Mouse (Mus musculus): ENCODE measurements around the gene Zfand3. TPM values are rescaled to one million over a fixed set of nuclear protein-coding genes. Genes with fewer than 3 reads are reported as not detected.

Zfand3 gene
- total RNA-seq, 2 experiments from 2014 or later, result 140 to 145 TPM

DNA sequence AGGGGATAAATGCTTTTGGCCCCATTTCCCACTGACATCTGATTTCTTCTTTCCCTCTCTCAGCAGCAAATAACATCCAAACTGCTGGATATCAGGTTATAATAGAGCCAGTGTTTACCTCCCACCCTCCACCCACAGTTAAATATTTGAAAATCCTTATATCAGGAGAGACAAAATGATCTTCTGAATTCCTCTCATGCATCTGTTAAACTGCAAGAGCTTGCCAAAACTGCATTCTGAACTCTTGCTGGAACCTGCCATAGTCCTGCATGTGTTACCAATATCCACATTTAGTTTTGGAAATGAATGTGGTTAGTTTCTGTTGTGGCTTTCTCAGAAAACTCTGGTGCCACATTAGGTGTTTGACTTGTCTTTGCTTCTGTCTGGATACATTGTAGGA, 97.3 kb downstream of the Zfand3 start:
- DNase-seq (ENCODE audit: low spot score in 2 of 2), result no peak

DNA sequence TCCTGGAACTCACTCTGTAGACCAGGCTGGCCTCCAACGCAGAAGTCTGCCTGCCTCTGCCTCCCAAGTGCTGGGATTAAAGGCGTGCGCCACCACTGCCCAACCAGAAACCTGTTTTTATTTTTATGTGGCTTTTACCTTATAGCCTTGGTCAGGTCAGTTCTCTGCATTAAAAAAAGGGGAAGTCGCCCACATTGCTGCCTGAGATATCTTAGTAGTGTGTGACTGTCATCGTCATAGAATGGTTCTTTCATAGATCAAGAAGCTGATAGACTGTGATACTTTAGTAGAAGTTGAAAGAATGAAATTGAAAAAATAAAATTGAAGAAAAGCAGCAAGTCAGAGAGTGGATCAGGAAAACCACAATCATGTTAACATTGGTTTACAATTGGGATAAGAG, 98.5 kb downstream of the Zfand3 start:
- no peak for DNase-seq (ENCODE audit: low spot score in 2 of 2)

DNA sequence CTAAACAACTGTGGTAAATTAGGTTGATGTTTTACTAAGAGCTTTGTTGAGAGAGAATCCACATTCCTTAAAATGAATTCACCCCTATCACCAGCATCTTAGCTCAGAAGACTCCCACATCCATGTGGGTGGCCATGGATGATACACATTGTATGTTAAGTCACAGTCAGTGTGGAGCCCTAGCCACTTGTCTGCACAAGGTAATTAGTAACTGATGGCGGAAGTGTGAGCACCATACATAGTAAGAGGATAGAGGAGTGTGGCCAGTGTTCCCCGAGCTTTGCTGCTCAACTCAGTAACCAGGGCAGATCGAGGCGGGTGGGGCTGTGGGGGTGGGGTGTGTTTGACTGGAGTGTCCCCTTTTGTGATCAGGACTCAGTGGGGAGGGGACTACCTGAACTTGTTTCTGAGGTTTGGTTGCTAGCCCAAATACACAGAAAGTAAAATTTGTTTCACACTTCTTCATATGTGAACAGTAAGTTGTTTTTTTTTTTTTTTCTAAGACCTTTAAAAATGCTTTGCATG, 99.2 kb downstream of the Zfand3 start:
- DNase-seq (ENCODE audit: low spot score in 2 of 2), result no peak

DNA sequence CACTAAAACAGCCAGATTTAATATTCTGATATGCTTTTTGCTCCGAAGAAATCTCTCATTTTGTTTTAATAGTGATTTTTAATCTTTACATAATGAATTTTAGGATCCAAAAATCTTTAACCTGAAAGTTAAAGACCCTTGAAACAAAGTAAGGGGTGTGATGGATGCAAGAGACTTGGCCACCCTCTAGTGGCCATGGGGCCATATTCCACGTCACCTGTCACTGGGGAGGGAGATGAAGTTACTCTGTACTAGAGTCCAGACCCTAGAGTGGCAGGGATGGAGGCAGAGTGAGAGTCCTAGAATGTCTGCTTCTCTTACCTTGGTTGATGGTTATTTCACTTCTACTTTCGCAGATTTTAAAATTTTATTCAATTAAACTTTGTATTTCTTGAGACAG, 100.8 kb downstream of the Zfand3 start:
- no peak for DNase-seq (ENCODE audit: low spot score in 2 of 2)

DNA sequence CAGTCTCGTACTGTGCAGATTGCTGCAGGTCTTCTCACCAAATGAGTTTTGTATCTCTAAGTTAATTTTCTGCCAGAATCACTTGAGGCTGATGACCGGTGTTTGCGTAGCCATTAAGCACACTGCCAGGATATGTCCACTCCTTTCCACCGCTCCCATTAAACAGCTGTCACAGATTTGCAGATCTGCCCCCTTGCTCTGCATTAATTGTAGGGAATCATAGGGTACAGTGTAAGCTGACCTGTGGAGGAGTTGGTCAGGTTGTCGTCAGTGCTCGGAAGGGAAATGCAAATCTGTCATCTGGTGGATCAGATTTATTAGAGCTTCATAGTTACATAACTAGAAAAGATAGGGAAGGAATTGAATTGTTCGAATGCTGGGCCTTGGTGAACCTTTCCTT, 106.1 kb downstream of the Zfand3 start:
- no peak for DNase-seq (ENCODE audit: low spot score in 2 of 2)

DNA sequence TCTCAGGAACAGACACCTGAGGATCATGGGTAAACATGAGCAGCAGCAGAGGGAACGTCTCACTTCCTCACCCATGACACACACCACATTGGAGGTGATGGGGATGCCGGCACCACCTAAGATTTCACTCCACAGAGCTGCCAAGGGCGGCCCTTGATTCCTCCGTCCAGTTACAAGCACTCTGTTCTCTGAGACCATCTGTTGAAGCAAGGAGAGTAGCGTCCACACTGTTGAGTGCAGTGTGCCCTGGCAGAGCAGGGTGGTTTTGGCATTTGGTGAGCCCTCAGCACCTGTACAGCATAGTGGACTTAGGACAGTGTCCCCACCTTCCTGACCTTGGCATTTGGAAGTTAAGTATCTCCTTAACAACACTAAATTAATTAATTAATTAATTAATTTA, 107.0 kb downstream of the Zfand3 start:
- no peak for DNase-seq (ENCODE audit: low spot score in 2 of 2)

DNA sequence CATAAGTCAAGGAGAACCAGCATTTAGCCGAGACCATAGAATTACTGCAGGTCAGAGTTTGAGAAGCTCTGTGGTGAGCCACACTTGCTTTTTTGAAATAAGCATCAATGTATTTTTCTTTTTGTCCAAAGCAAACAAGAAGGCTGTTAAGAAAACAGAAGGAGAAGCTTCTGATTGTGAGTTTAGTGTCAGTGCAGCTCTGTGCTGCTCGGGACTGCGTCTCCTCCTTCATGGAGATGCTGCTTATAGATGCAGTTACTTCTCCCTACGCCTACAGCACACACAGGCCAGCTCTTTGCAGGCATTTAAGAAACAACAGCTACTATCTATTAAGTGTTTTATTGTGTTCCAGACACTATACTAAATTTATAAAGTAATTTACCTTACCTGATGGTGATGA, 107.5 kb downstream of the Zfand3 start:
- no peak for DNase-seq (ENCODE audit: low spot score in 2 of 2)

DNA sequence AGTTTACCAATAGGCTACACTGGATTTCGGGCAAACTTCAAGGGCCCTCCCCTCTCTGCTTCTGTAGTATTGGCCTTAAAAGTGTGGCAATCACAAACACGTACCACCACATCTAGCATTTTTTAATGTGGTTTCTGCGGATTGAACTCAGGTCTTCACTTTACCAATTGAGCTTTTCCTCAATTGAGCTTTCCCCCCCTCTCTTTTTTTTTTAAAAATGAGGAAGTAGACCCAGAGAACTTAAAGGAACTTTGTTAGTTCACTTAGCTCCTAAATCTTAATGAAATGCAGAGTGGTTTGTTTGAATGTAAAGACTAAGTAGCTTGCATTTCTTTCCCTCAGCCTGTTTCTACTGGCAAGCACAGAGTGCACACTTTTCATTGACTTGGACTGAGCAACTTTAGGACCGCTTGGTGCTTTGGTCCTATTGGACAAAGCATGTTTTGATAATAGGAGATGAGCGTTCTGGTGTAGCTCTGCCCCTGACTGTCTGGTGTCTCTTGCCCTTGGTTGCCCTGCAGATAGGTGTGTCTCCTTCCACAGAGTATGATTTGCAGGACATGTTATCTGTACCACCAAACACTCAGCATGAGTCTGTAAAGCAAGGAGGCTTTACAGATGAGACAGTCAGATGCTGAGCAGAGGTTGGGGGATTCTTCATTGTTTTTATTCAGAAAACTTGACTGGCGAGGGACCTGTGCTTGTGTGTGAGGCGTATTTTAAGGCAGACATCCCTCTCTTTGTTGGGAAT, 108.2 kb downstream of the Zfand3 start:
- no peak for DNase-seq (ENCODE audit: low spot score in 2 of 2)

DNA sequence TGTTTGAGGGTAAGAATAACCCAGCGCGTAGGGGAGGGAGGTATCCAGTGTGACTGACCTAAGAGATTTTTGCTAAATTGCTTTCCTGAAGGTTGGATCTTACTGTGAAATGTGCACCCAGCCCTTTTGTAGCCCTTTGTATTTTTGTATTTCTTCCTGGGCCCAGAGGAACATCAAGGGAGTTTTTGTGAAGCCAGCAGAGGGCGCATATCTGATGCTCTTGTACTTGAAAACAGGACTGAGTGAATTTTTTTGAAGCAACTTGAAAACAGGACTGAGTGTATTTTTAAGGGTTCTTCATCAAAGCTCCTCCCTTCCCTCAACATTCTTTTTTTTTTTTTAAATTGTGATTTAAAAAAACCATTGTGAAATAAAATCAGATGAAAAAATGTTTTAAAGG, 110.2 kb downstream of the Zfand3 start:
- no peak for DNase-seq (ENCODE audit: low spot score in 2 of 2)

DNA sequence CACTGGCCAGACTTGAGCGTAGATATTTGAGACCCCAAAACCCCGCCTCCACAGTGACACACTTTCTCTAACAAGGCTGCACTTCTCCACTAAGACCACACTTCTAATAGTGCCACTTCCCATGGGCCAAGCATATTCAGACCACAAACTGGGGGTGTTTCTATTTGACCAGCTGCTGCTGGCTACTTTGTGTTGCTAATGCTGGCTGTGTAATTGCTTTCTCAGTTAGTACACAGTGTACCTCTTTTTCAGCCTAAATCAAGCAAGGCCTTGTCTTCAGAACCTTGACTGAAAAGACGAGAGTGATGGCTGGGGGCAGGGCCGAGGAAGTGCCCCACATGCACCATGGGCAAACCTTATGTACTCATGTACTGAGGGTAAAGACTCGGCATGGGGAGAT, 111.7 kb downstream of the Zfand3 start:
- no peak for DNase-seq (ENCODE audit: low spot score in 2 of 2)

DNA sequence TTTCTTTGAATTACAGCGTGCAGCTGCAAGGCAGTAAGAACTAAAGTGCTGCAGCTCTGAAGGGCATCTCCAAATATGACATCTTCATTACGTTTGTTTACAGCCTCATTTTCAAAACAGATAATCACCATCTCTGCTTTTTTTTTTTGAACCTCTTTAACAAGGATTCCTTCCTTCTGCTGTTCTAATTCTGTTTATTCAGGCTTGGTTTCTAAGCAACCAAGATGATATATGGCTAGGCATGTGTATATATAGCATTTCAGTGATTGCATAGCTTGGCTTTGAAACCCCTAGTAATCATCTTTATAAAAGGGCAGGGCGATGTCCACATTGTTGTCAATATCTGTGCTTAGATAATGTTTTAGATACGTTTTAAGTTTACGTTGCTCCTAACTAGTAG, 113.5 kb downstream of the Zfand3 start:
- DNase-seq (ENCODE audit: low spot score in 2 of 2), result no peak

DNA sequence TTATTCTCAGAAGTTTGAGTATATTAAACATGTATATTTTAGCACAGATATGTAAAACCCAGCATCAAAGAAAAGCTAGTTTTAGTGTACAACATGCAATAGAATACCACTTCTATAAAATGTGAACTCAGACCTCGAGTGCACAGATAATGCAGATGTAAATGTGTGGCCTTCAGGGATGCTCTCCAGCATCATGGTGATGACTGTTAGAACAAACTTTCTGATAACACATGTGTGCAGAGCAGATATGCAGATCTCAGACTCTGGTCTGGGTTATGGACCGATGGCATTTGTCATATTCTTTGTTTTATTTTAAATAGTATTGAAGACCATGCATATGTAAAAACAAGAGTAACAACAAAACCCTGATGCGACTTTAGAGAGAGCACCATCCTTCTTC, 117.7 kb downstream of the Zfand3 start:
- no peak for DNase-seq (ENCODE audit: low spot score in 2 of 2)

DNA sequence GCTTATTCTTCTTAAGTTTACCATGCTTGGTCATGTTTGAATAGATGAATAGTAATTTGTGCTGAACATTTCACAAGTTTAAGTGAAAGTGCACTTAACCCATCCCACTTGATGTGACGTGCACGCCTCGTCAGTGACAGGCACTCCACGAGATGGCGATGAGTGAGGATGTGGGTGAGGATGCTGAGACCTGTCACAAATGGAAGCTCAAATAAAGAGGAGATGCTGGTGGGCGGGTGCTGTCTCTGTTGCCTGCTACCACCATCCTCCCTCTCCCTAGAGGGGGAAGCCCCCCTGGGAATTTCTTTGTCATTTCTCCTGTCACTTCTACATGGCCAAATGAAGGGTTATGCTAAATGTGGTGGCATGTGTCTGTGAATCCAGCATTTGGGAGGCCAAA, 123.9 kb downstream of the Zfand3 start:
- no peak for DNase-seq (ENCODE audit: low spot score in 2 of 2)

DNA sequence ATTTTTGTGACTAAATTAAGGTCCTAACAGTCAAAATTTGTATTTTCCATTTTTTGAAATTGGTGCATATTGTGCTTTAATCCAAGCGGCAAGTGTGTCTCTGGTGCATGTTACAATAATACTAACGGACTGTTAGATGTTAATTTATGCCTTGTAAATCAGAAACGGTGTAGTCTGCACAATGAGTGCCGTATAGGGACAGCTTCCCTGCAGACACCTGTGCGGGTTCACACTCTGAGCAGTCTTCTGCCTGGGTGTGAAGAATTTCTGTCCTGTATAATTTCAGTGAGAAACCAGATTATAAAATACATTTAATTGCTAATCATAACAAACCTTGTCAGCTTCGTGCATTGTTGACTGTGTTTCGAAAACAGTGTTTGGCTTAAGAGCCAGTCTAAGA, 124.7 kb downstream of the Zfand3 start:
- DNase-seq (ENCODE audit: low spot score in 2 of 2), result no peak

DNA sequence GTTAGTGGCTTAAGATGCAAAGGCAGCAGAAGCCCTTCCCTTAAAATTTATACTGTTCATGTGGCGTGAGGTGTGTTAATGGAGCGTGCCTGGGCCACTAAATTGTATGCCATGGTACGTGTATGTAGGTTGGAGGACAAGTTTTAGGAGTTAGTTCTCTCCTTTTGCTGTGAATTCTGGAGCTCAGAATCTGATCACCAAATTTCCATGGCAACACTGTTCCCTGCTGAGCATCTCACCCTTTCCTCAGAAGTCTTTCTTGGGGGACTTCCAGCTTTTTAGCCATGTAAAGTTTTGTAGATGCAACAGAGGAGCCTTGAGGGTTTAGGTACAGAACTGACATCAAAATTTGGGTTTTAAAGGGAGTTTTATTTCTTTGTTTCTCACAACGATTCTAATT, 125.8 kb downstream of the Zfand3 start:
- DNase-seq (ENCODE audit: low spot score in 2 of 2), result no peak

DNA sequence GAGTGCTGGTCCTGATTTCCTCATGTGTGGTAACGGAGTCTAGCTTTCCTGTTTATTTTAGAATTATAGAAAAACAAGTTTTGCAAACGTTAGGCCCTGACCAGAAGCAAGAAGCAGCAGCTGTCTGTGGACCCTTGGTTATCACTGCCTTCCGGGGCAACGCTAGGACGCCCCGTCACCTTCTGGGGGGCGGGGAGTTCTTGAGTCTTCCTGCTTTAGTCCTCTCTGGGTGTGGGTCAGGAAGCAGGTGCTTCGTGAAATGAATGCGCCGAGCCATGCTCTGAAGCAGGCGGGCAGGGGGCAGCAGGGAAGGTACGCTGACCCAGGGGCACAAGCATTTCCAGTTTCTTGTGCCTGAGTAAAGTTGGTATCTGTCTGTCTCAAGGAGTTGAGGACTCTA, 129.1 kb downstream of the Zfand3 start:
- no peak for DNase-seq (ENCODE audit: low spot score in 2 of 2)

DNA sequence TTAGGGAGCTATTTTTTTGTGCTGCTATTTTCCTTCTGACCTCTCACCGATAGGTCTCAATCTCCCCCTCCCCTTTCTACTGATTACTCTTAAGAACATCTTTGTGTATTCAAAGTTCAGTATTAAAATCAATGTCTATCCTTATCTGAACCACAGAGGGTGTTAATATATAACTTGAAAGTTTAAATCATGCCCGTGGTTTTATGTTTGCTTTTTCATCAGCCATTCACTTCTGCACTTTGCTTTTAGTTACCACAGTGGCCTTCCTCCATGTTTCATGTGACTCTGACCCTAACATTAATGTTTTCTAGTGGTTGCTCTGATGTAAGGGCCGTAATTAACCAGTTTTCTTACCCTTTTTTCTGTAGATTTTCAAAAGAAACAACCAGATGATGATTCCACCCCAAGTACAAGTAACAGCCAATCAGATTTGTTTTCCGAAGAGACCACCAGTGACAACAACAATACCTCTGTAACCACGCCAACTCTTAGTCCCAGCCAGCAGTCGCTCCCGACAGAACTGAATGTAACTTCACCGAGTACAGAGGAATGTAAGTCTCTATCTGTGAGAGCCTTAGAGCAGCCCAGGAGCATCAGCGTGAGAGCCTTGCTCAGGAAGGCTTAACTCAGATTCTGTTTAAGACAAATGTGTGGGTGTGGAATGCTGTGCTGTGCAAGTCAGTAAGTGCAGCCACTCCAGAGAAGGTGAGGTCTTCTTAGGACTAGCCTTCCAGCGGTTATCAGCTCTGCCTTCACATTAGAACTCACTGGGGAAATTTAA, 130.6 kb downstream of the Zfand3 start:
- no peak for DNase-seq (ENCODE audit: low spot score in 2 of 2)

DNA sequence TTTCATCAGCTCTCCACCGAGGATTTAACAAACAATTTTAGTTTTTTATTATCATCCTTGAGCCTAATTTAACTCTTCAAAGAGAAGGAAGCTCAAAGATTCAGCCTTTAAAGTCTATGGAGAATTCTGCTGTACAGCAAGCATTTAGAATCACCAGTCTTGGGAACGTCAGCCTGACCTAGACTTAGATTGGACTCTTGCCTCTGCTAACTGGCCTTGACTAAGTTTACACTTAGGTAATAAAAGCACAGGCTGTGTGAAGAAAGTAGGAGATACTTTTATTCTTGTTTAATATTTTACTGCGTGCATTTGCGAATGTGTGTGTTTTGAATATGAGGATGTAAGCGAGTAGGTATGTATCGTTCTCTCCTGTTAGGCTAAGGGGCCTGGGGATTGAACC, 131.4 kb downstream of the Zfand3 start:
- no peak for DNase-seq (ENCODE audit: low spot score in 2 of 2)

DNA sequence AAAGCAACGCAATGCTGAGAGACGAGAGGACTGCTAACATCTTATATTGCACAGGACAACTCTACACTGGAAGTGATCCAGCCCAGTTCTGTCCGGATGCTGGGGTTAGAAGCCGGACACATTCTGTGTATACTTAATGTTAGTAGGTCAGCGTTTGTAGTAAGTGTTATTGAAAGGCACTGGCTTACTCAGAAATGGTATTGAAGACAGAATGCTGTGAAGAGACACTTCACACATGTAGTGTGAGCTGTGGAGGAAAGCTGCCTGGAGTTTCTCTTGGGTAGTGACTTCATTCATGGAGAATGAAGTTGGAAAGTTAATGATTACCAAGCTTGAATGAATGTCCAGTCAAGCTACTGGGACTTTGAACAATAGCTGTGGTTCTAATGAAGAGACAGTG, 132.2 kb downstream of the Zfand3 start:
- no peak for DNase-seq (ENCODE audit: low spot score in 2 of 2)

DNA sequence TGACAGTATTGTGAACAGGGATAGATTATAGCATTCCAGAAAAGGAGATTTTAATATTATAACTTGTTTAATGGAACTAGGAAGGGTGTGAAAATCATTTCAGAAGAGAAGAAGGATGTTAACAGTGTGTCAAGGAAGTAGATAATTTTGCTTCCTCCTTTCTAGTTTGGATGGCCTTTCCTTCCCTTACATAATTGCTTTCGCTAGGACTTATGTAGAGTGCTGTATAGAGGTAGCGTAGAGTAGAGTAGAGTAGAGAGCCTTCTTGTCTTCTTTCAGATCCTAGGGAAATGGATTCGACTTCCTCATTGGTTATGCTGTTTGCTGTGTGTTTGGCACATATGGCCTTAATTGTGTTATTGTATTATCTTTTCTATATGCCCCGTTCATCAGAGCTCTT, 132.6 kb downstream of the Zfand3 start:
- no peak for DNase-seq (ENCODE audit: low spot score in 2 of 2)

DNA sequence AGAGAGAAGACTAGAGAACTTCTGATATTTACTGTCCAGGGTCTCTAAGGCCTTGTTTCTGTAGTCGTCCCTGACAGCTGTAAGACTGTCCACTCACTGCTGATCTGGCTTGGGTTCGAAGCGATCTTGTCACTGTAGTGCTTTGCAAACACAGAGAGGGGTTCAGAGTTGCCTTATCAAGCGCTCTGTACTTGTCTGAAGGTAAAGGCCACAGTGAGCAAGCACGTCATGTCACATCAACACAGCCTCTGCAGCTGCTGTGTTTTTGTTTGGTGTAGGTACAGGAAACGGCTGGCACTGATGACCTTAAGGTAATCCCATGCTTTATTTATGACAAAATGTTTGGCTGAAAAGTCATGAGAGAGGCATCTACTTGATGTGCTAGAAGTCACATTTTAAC, 139.6 kb downstream of the Zfand3 start:
- DNase-seq (ENCODE audit: low spot score in 2 of 2), result no peak

DNA sequence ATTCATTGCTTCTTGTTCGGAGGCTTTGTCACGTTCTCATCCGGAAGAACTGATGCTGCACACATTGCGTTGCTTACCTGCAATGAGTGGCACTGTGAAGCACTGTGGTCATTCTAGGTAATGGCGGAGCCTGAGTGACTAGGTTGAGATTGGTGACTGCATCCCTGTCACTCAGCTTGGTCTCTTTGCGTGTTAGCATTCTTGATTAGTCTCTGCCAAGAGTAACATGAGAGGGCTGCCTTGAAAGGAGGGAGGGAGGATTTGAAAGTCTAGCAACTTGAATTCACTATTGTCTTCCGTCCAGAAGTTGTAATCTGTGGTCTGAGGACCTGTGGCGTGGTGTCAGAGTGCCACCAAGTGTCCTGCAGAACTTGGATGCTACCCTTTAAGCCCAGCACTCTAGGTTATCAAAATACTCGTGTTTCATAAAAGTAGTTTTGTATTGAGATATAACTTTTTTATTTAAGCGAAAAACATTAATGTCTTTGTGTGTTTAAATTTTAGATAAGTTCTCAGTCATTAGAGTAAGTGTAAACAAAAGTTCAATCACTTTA, 141.1 kb downstream of the Zfand3 start:
- no peak for DNase-seq (ENCODE audit: low spot score in 2 of 2)
